Mouse (Mus musculus) liver, embryonic 14.5 days (tissue): ENCODE data around the gene Ssr1.

Experiments used
- CTCF ChIP-seq: IDR thresholded peaks from 2 replicates; pipeline ENCODE4 v1.5.1; 2016; ENCODE audit warnings: antibody characterized with exemption, low read depth, control low read depth
- EP300 ChIP-seq: IDR thresholded peaks from 2 replicates; pipeline ENCODE4 v1.6.1; 2016; ENCODE audit warnings: antibody characterized with exemption, low read depth

DNA sequence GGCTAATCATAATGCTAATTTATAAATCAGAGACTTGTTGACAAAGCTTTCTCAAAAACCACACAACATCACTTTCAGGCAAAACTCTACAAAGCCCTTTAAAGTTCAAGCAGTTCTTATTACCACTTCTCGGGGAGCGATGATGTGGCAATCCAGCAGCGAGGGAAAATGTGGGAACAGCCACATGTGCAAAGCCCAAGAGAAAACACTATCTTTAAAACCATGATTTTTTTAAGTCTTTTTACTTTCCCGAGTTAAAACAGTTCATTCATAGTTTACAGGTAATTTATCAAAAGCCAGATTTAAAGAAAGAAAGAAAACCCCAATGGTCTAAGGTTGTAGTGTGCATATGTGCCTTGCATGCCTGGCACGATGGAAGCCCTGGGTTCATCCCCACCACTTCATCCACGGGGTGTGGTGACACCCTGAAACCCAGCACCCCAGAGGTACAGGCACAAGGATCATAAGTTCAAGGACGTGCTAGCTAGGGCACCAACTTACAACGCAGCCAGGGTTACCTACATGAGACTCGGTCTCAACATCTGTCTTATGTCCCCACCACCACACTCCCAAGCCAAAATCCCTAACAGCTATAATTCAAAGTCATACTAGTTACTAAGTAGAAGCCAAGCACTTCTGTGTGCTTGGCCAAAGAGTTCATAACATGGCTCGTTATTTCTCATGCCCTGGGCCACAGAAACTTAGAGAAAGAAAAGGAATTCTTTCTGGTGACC, 1.2 kb downstream of the Ssr1 start:
- no peak for TF ChIP-seq CTCF
- TF ChIP-seq EP300: no peak
